Mouse (Mus musculus) cerebellum, adult 11-12 months (tissue): ENCODE measurements around the gene Cdc5l.
"Not testable (repeated sequence)": the region's sequence is repeated elsewhere in the genome, so short reads cannot be mapped to it uniquely, and the experiment has no call there.

Source experiments
- DNase-seq: peaks from one replicate; pipeline ENCODE4 v3.0.0; 2022

Gene Cdc5l

GRCm38 (mm10) chr17:45432706-45433398, 685 bp downstream of the Cdc5l start:
- DNase-seq = no peak

GRCm38 (mm10) chr17:45432007-45432406, 1.5 kb downstream of the Cdc5l start:
- no peak for DNase-seq

GRCm38 (mm10) chr17:45417387-45417786, 16.1 kb downstream of the Cdc5l start:
- DNase-seq = no peak

- not testable (repeated sequence) for DNase-seq
These were observed 21.9 kb downstream of the Cdc5l start for GRCm38 (mm10) chr17:45411617-45412016.

- no peak for DNase-seq
These were observed 24.8 kb downstream of the Cdc5l start for GRCm38 (mm10) chr17:45408719-45409118.

- DNase-seq = no peak
These were observed 27.3 kb downstream of the Cdc5l start for GRCm38 (mm10) chr17:45406281-45406680.

GRCm38 (mm10) chr17:45403207-45403606, 30.3 kb downstream of the Cdc5l start:
- no peak for DNase-seq

- no peak for DNase-seq
These were observed 30.9 kb downstream of the Cdc5l start for GRCm38 (mm10) chr17:45402601-45403000.

- no peak for DNase-seq
These were observed 31.4 kb downstream of the Cdc5l start for GRCm38 (mm10) chr17:45402126-45402525.

GRCm38 (mm10) chr17:45401126-45401905, 32.2 kb downstream of the Cdc5l start:
- no peak for DNase-seq

- DNase-seq = no peak
These were observed 35.5 kb downstream of the Cdc5l start for GRCm38 (mm10) chr17:45398021-45398420.

GRCm38 (mm10) chr17:45397541-45397940, 36.0 kb downstream of the Cdc5l start:
- no peak for DNase-seq

GRCm38 (mm10) chr17:45394612-45395011, 38.9 kb downstream of the Cdc5l start:
- no peak for DNase-seq

- DNase-seq = no peak
These were observed 39.8 kb downstream of the Cdc5l start for GRCm38 (mm10) chr17:45393765-45394164.

GRCm38 (mm10) chr17:45389896-45390295, 43.6 kb downstream of the Cdc5l start:
- no peak for DNase-seq

- no peak for DNase-seq
These were observed 46.6 kb downstream of the Cdc5l start for GRCm38 (mm10) chr17:45386986-45387385.

- no peak for DNase-seq
These were observed 50.2 kb downstream of the Cdc5l start for GRCm38 (mm10) chr17:45383305-45383704.

- DNase-seq = no peak
These were observed 54.2 kb downstream of the Cdc5l start for GRCm38 (mm10) chr17:45379271-45379784.

GRCm38 (mm10) chr17:45377323-45377722, 56.2 kb downstream of the Cdc5l start:
- no peak for DNase-seq

GRCm38 (mm10) chr17:45373987-45374608, 59.4 kb downstream of the Cdc5l start:
- peak; percentile 37 for DNase-seq

- no peak for DNase-seq
These were observed 62.5 kb downstream of the Cdc5l start for GRCm38 (mm10) chr17:45371042-45371441.

GRCm38 (mm10) chr17:45370535-45370934, 63.0 kb downstream of the Cdc5l start:
- DNase-seq = no peak

- no peak for DNase-seq
These were observed 68.7 kb downstream of the Cdc5l start for GRCm38 (mm10) chr17:45364871-45365270.

- DNase-seq = no peak
These were observed 72.6 kb downstream of the Cdc5l start for GRCm38 (mm10) chr17:45360950-45361349.
